Mouse (Mus musculus) c-Kit-positive CD71-positive TER-119-positive erythroid progenitor cells, embryonic 14.5 days (primary cell): ENCODE data around the gene Ccdc86.

Source experiments
- DNase-seq: peaks from one replicate; pipeline ENCODE4 v3.0.0-alpha.2; 2013; ENCODE audit warnings: low spot score

Gene Ccdc86

GRCm38 (mm10) chr19:10949558-10949957 is 492 bp upstream of the Ccdc86 start:
- no peak for DNase-seq

- DNase-seq: no peak
These were observed 650 bp downstream of the Ccdc86 start for GRCm38 (mm10) chr19:10948416-10948815.

GRCm38 (mm10) chr19:10947219-10947618 is 1.8 kb downstream of the Ccdc86 start:
- DNase-seq: no peak

GRCm38 (mm10) chr19:10946506-10946905 is 2.6 kb downstream of the Ccdc86 start:
- no peak for DNase-seq

GRCm38 (mm10) chr19:10943955-10944354 is 5.1 kb downstream of the Ccdc86 start:
- DNase-seq: no peak

GRCm38 (mm10) chr19:10940801-10941457 is 8.1 kb downstream of the Ccdc86 start:
- DNase-seq: no peak

GRCm38 (mm10) chr19:10940097-10940800 is 8.8 kb downstream of the Ccdc86 start:
- DNase-seq: peak; percentile 68

GRCm38 (mm10) chr19:10938771-10939170 is 10.3 kb downstream of the Ccdc86 start:
- DNase-seq: no peak

- no peak for DNase-seq
These were observed 11.9 kb downstream of the Ccdc86 start, which contains the start of gene Ptgdr2 for GRCm38 (mm10) chr19:10937110-10937563. TSS of gene Ptgdr2 (plus strand) at chr19:10937160.

- no peak for DNase-seq
These were observed 13.0 kb downstream of the Ccdc86 start for GRCm38 (mm10) chr19:10936077-10936476.

- no peak for DNase-seq
These were observed 14.0 kb downstream of the Ccdc86 start for GRCm38 (mm10) chr19:10935029-10935428.

GRCm38 (mm10) chr19:10930641-10931040 is 18.4 kb downstream of the Ccdc86 start:
- no peak for DNase-seq

- no peak for DNase-seq
These were observed 22.4 kb downstream of the Ccdc86 start for GRCm38 (mm10) chr19:10926666-10927065.

GRCm38 (mm10) chr19:10926123-10926621 is 22.9 kb downstream of the Ccdc86 start:
- DNase-seq: no peak

GRCm38 (mm10) chr19:10924220-10924619 is 24.8 kb downstream of the Ccdc86 start:
- DNase-seq: no peak

GRCm38 (mm10) chr19:10921058-10921457 is 28.0 kb downstream of the Ccdc86 start:
- DNase-seq: no peak

GRCm38 (mm10) chr19:10920532-10920931 is 28.5 kb downstream of the Ccdc86 start, which contains the start of gene Zp1:
TSS of gene Zp1 (minus strand) at chr19:10920632.
- no peak for DNase-seq

GRCm38 (mm10) chr19:10918321-10918991 is 30.6 kb downstream of the Ccdc86 start:
- no peak for DNase-seq

GRCm38 (mm10) chr19:10916506-10916905 is 32.6 kb downstream of the Ccdc86 start:
- DNase-seq: no peak

GRCm38 (mm10) chr19:10914870-10915269 is 34.2 kb downstream of the Ccdc86 start:
- no peak for DNase-seq

GRCm38 (mm10) chr19:10914291-10914690 is 34.8 kb downstream of the Ccdc86 start:
- DNase-seq: no peak

- DNase-seq: no peak
These were observed 39.9 kb downstream of the Ccdc86 start for GRCm38 (mm10) chr19:10909087-10909721.
